Comparison of ENCODE assay signal across 22 mouse cellular contexts in genomic region chr11:113031405-113031804, GRCm38 (mm10).
A peak's percentile ranks its signal among the peaks of the same experiment; 100 is the strongest.
DNase-seq lines count a peak whose midpoint lies in the region; ATAC-seq lines count a peak whose summit lies in the region.
"Had no signal": no experiment of that assay in that cellular context is flagged by ENCODE, and none has a peak within 500 bp of the region (broad histone marks: within the 10 kb centered on the region; RNA-seq: fewer than 3 reads in every experiment).

No protein-coding gene starts in this region.

- no peaks in the 10 kb centered on the region for H3K36me3 ChIP-seq in midbrain, embryonic 15.5 days (replicated peaks)
- H3K36me3 ChIP-seq: embryonic facial prominence, embryonic 12.5 days; forebrain, embryonic 15.5 days; heart, embryonic 15.5 days; limb, embryonic 13.5 days; liver, embryonic 13.5 days; neural tube, embryonic 15.5 days had no signal

- no peaks in the 10 kb centered on the region for H3K27me3 ChIP-seq in midbrain, embryonic 15.5 days (replicated peaks)
- H3K27me3 ChIP-seq: embryonic facial prominence, embryonic 12.5 days; forebrain, embryonic 15.5 days; limb, embryonic 13.5 days; liver, embryonic 13.5 days; neural tube, embryonic 15.5 days had no signal

- H3K27ac ChIP-seq in midbrain, embryonic 15.5 days, result 0 out of 2 replicates have a peak overlapping the region, but pooled peaks have one; percentile 12
- H3K27ac ChIP-seq: embryonic facial prominence, embryonic 12.5 days; forebrain, embryonic 15.5 days; heart, embryonic 15.5 days; limb, embryonic 13.5 days; liver, embryonic 13.5 days; neural tube, embryonic 15.5 days had no signal

- H3K4me3 ChIP-seq in midbrain, embryonic 15.5 days, result no peak overlapping the region
- H3K4me3 ChIP-seq: embryonic facial prominence, embryonic 12.5 days; erythroblast, embryonic 14.5 days; forebrain, embryonic 15.5 days; heart, embryonic 15.5 days; limb, embryonic 13.5 days; liver, embryonic 13.5 days; neural tube, embryonic 15.5 days had no signal

- 28% methylated on average over 8 of the region's 8 CpGs for WGBS in midbrain, embryonic 15.5 days

- no peak for ATAC-seq in midbrain, embryonic 15.5 days (replicated peaks)
- ATAC-seq: CD4-positive, CD25-positive, alpha-beta regulatory T cell, adult 4 months; forebrain, embryonic 15.5 days had no signal

- H3K9me3 ChIP-seq in midbrain, embryonic 15.5 days, result no peaks in the 10 kb centered on the region
- H3K9me3 ChIP-seq: embryonic facial prominence, embryonic 12.5 days; forebrain, embryonic 15.5 days; heart, embryonic 15.5 days; limb, embryonic 13.5 days; liver, embryonic 13.5 days; neural tube, embryonic 15.5 days had no signal

- DNase-seq in adrenal gland, postnatal 14 days, result peak; percentile 24
- DNase-seq in adrenal gland, postnatal 4 days (ENCODE audit: low spot score in 2 of 2), result no peak
- peak; percentile 25 for DNase-seq in ovary, adult 18-20 months (ENCODE audit: low spot score)
- DNase-seq in ovary, postnatal 10 days (ENCODE audit: low spot score), result no peak
- peak; percentile 62 for DNase-seq in kidney, postnatal 10 days
- no peak for DNase-seq in cerebellum, postnatal 36 days
- DNase-seq in lung, postnatal 14 days, result no peak
- DNase-seq: cerebellum, adult 8-10 months; gastrocnemius, postnatal 36 days; heart, postnatal 4 days; liver, embryonic 13.5 days; lung, embryonic 14.5 days; lung, postnatal 4 days; thymus, postnatal 36 days had no signal

- H3K4me2 ChIP-seq in midbrain, embryonic 15.5 days, result no peak overlapping the region
- H3K4me2 ChIP-seq: embryonic facial prominence, embryonic 12.5 days; forebrain, embryonic 15.5 days; heart, embryonic 15.5 days; limb, embryonic 13.5 days; liver, embryonic 13.5 days; lung, embryonic 14.5 days; neural tube, embryonic 15.5 days had no signal

- no peak overlapping the region for H3K9ac ChIP-seq in midbrain, embryonic 15.5 days
- H3K9ac ChIP-seq: embryonic facial prominence, embryonic 12.5 days; forebrain, embryonic 15.5 days; heart, embryonic 15.5 days; limb, embryonic 13.5 days; liver, embryonic 13.5 days; lung, embryonic 14.5 days; neural tube, embryonic 15.5 days had no signal

- peaks cover 4% of the 10 kb centered on the region for H3K4me1 ChIP-seq in midbrain, embryonic 15.5 days
- H3K4me1 ChIP-seq: heart, embryonic 15.5 days; liver, embryonic 13.5 days had no signal

Comparison
In these comparisons a context has a peak if more than half of its experiments do, and no peak if none do; other contexts are left out.
1. DNase-seq: peak in adrenal gland, postnatal 14 days (single experiment), ovary, adult 18-20 months (single experiment) and kidney, postnatal 10 days (single experiment); none in adrenal gland, postnatal 4 days (0 of 2), ovary, postnatal 10 days (single experiment), cerebellum, postnatal 36 days (0 of 2) and lung, postnatal 14 days (single experiment).